Mouse (Mus musculus): Measurements from ENCODE around the gene Tex45.

DNA sequence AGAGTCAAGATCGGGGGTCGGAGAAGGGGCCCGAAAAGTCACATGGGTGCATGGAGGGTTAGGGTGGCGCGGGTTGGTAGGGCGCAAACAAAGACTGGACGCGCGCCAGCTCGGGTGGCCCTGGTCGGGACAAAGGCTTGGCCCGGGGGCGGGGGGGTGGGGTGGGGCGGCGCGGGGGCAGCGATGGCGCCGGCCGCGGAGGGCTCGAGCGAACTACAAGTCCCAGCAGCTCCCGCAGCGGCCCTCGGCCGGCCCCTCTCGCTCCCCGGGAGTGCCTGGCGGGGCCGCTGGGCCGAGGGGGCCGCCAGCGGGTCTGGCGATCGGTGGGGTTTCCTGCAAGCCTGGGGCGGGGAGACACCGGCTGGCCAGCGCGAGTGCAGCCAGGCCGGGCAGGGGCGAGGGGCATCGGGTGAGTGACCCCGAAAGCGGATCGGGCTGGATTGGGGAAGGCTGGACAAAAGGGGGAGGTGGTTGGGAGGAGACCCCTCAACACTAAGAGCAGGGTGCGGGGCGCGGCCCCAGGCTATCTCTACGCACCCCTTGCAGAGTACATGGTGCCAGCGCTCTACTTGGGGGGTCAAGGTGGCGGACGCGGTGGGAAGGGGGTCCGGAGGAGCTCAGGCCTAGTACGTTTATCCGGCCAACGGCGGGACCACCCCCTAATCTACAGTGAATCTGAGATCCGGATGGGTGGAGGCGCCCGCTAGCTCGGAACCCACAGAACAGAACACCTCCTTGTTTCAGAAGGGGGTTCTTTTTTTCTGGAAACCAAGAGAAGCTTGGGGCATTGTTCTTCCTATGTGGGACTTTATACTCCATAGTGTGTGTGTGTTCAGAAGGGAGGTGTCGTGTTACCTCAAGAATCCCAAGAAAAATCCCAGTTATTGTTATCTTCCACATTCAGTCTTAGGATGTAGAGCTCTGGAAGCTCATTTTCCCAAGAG lies 22.5 kb downstream of the Tex45 start, which contains the start of gene Zfp358:
- no peak for TF ChIP-seq GATA1 (IDR thresholded peaks at IDR 0.05; ENCODE audit: low read length)
- TF ChIP-seq TAL1 (IDR thresholded peaks at IDR 0.05; ENCODE audit: low read length) = no peak
